Mouse (Mus musculus) lung, adult 2 months (tissue): ENCODE measurements around the gene Cd300lf.

ENCODE experiments used
- CTCF ChIP-seq: fragments of 200-500 bp; IDR thresholded peaks from 2 replicates; pipeline ENCODE4 v1.5.1; 2011; ENCODE audit warnings: mild to moderate bottlenecking, low read length, control low read depth; ENCODE audit not compliant: insufficient read depth
- POLR2A ChIP-seq: fragments of 200-500 bp; IDR thresholded peaks from 2 replicates; pipeline ENCODE4 v1.6.1; 2011; ENCODE audit warnings: low read depth, mild to moderate bottlenecking, control low read depth, low read length, borderline replicate concordance; ENCODE audit errors: extremely low read depth

- TF ChIP-seq POLR2A (no peak), CTCF (peak; percentile 44)
Observed at GRCm38 (mm10) chr11:115089853-115090252, 43.9 kb downstream of the Cd300lf start.
